Mouse (Mus musculus) T-cell, adult 2 months (primary cell): ENCODE data around the gene Bsdc1.

Experiments used
- DNase-seq: peaks from one replicate; pipeline ENCODE4 v3.0.0; 2022; ENCODE audit warnings: low spot score

Bsdc1 gene

GRCm38 (mm10) chr4:129481090-129481489 is 19.7 kb downstream of the Bsdc1 start:
- DNase-seq = no peak

DNA sequence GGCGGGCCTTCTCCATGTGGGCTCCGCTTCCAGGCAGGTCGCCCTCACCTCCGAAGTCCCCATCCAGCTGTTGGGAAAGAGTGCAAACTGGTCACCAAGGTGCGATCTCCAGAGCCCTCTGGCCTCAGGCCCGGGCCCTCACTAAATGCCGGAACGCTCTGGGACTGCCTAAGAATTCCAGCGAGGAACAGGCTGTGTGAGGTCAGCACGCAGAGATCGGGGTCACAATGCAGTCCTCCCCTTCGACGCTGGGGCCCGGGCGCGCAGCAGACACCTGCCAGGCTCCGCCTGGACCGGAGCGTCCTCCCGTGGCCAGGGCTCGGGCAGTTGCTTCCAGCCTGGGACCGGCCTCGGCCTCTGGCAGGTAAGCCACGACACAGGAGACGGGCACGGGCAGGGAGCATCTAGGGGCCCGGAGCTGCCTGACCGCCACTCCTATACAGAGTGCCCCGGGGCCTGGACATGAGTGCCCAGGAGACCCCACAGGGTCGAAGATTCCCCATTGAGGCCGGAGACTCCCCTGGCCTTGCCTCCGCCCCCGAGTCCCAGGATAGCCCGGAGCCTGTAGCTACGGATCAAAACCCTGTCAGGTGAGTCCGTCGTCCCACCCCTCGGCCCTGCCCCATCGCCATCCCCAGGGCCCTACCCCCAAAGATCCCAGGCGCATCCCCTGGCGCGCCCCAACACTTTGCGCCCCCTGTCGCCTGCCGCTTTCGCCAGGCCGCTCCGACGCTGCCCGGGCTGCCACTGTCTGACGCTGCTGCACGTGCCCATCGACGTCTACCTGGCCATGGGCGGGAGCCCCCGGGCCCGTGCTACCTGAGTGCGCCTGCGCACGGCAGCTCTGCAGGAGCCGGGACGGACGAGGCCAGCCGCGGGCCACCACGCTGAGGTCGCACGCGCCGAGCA is 29.8 kb downstream of the Bsdc1 start, which contains the start of the genes Tssk3 and Fam229a:
Gene Tssk3 (minus strand): TSS at position 51 of the 909 bp plus-strand sequence.
Gene Fam229a (plus strand): TSS at position 219 of the 909 bp plus-strand sequence.
- DNase-seq = peak; percentile 37

DNA sequence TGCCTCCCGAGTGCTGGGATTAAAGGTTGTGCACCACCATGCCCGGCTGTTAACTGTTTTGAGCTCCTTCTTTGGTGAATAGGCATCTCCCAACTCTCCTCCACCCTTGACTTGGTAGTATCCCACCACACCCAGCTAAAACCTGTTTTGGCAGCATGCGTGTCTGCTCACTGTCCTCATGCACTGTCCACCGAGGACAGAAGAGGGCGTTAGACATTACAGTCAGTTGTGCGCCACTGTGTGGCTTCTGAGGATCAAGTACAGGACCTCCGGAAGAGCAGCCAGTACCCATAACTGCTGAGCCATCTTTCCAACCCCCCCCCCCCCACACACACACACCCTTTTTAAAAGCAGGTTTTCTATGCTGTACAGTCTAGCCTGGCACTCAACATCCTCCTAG is 33.3 kb downstream of the Bsdc1 start:
- no peak for DNase-seq

GRCm38 (mm10) chr4:129495672-129496562 is 34.5 kb downstream of the Bsdc1 start:
- no peak for DNase-seq

DNA sequence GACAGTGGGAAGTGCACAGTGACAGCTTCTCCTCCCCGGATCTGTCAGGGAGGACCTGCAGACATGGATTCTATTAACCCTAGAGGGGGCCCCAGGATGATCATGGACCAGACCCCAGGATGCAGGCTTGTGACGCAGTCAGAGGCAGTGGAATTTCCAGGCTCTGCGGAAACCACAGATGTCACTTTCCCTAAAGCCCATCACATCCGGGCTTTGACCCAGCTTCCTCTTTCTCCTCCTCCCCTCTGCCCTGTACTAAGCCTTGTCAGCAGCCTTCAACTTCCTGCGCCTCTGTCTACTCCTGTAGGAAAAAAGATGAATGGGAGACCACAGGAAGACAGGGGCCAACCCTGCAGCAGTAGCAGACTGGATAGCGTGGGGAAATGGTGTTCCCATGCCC is 35.2 kb downstream of the Bsdc1 start:
- DNase-seq = no peak

DNA sequence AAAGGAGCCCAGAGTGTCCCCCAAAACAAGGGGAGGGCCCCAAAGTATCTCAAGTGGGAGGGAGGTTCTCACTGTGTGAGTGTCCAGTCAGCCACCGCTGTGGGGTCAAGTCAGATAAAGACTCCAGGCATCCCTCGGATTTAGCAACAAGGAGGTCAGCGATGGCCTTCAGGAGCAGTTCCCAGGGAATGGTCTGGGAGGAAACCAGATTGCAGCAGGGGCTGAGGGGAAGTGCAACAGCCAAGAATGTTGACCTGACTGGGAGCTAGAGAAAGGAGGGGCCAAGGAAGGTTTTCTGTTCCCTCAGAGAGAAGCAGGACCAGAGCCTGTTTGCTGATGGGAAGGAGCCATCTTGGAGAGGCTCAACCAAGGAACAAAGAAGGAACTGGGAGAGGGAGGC is 37.6 kb downstream of the Bsdc1 start:
- no peak for DNase-seq

DNA sequence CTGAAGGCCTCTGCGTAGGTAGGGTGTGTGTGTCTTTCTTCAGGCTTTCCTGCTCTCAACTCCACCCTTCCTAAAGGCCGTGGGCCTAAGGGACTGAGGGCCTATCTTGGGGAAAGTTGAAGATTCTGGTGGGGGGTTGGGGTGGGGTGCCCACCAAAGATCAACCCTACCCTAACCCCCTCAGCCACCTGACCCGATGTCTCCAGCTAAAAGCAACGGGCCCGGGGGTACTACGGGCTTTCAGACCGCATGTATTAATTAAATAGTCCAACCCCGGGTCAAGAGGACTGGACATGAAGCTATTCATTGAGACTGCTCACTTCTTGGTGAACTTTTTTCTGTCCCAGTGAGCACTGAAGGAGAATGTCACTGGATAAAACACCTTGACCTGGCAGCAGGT is 38.6 kb downstream of the Bsdc1 start:
- DNase-seq = no peak

DNA sequence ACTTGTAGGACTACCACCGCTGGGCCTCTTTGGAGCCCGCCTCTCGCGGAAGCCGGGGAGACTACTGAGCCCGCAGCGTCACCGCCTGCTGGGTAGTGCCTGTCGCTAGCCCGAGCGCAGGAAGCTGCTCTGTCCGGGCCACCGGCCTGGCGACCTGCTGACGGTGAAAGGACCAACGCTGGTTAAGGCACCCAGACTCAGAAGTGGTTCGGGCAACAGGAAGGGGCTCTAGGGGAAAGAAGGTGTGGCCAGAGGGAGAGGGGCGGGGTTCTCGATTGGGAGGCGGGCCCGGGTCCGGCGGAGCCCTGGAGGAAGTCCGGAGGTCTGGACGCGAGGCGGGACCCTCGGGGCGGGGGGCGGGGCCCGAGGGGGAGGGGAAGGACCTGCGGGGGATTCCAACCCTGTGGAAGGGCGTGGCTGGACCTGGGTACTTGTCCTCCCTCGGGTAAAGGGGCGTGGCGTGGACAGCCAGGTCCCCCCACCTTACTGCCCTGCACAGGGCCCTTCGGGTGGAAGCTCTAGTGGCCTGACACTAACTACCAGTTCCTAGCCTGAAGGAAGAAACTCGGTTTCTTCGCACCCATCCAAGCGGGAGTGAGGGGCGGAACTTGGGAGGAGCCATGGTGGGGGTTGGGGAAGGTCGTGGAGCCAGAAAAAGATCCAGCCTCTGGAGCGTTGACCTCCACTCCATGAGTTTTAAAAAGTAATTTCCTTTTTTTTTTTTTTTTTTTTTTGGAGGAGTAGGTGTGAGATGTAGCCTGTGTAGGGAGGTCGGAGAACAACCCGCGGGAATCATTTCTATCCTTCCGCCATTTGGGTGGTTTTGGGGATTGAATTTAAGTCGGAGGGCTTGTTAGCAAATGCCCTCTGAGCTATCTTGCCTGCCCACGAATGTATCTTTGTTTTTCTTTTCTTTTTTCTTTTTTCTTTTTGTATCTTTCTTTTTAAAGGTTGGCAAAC is 39.5 kb downstream of the Bsdc1 start:
- peak; percentile 59 for DNase-seq

GRCm38 (mm10) chr4:129502327-129502888 is 41.0 kb downstream of the Bsdc1 start:
- no peak for DNase-seq

DNA sequence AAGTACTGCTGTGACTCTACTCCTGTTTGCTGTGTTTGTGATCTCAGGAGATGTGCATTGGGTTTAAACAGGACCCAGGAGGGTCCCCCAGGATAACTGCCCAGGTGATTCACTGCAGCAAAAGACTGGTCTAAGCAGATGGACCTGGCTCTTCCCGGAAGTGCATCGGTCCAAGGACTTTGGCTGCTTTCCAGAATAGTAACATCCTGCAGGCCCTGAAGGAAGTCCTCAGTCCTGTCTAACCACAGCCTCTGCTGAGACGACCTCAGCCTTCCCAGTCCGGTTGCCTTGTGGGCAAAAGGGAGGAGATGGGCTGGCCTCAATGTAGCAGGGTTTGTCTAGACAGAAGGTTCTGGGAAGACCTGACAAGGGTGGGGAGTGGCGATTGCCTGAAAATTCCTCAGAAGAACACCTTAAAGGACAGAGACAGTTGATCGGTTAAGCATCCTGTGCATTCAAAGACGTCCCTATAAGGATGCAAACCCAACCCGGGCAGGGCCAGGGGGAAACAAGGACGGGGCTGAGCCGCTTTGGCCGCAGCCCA is 41.6 kb downstream of the Bsdc1 start:
- DNase-seq = no peak

DNA sequence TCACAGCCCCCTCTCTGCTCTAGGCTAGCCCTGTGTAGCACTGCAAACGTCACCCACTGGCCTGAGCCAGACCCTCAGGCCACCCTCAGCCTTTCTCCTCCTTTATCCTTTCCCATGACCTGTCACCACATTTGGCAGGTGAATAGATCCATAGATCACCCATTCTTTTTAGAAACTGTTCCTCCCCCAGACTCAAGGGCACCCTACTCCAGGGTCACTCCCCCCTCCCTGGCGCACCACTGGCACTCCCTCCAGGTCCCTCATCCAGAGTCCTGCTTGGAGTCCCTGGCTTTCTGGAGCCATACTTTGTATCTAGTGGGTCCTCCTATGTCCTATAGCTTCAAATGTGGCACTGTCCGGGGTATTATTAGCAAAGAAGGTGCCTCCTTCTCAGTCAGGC is 44.1 kb downstream of the Bsdc1 start:
- no peak for DNase-seq

GRCm38 (mm10) chr4:129507434-129508236 is 46.3 kb downstream of the Bsdc1 start:
- DNase-seq = no peak

DNA sequence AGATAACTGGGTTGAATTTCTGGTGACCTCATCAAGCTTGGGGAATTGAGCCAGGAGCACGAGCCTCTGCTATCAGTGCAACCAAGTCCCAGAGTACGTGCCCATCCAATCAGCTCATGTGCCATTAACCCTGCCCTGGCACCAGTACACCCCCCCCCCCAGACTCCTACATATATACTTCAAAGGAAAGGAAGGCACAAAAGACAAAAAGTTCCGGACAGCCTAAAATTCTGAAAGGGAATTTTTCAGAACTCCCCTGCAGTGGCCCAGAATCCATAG is 46.8 kb downstream of the Bsdc1 start:
- no peak for DNase-seq

- no peak for DNase-seq
Measured at GRCm38 (mm10) chr4:129508834-129509600, 47.6 kb downstream of the Bsdc1 start.

- no peak for DNase-seq
Measured at GRCm38 (mm10) chr4:129509650-129510049, 48.3 kb downstream of the Bsdc1 start.

GRCm38 (mm10) chr4:129510723-129511412 is 49.5 kb downstream of the Bsdc1 start:
- no peak for DNase-seq

DNA sequence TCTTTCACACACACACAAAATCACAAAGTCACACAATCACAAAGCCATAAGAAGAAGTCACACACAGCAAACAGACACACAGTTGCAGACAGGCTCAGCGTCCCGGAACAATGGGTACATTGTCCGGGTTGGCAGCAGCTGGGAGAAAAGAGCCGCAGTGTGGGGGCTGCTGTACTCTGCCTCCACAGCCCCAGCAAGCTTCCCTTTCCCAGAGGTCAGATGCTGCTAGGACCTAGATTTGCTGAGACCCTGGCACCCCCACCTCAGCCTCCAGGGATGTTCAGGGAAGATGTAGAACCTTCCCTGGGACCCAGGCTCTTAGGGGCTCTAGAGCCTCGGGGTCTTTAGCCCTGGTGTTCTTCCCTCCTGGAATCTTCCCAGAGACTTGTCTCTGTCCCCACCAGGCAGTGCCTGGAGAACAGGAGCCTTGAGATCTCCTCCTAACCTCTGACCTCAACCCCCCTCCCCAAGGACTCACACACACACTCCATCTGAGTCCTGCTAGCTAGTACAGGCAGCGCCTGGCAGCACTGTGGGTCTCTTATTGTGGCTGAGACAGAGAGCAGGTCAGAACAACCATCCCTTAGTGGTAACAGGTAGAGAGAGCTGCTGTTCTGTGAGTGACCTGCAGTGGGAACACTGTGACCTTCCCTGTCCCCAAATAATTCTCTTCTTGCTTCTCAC is 50.2 kb downstream of the Bsdc1 start:
- DNase-seq = no peak

GRCm38 (mm10) chr4:129513086-129513767 is 51.8 kb downstream of the Bsdc1 start, which contains the start of gene Marcksl1:
Gene Marcksl1, plus strand, starts transcription at chr4:129513581.
- DNase-seq = peak; percentile 78
